Mouse (Mus musculus) neural tube, embryonic 12.5 days (tissue): ENCODE measurements around the gene Uqcr10. TPM values are rescaled to one million over a fixed set of nuclear protein-coding genes. Genes with fewer than 3 reads are reported as not detected.

Experiments used
- ATAC-seq: fragments of 200-750 bp; cut with Nextera tagmentation; 2 replicates; pipeline ENCODE4 v1.8.0; 2017; ENCODE audit warnings: low read depth, mild to moderate bottlenecking, moderate TSS enrichment, moderate library complexity; ENCODE audit not compliant: low FRiP score
- H3K27ac ChIP-seq: fragments of 300-500 bp; sonication (generic); 2 replicates; pipeline ENCODE4 v1.5.1; 2016
- H3K27me3 ChIP-seq: fragments of 300-500 bp; sonication (generic); replicated peaks from 2 replicates; pipeline ENCODE4 v1.6.1; 2016; ENCODE audit warnings: mild to moderate bottlenecking
- H3K36me3 ChIP-seq: fragments of 300-500 bp; sonication (generic); 2 replicates; pipeline ENCODE4 v1.6.1; 2016; ENCODE audit warnings: mild to moderate bottlenecking
- H3K4me1 ChIP-seq: fragments of 300-500 bp; sonication (generic); 2 replicates; pipeline ENCODE4 v1.6.1; 2016
- H3K4me2 ChIP-seq: fragments of 300-500 bp; sonication (generic); replicated peaks from 2 replicates; pipeline ENCODE4 v1.6.1; 2016; ENCODE audit warnings: mild to moderate bottlenecking
- H3K4me3 ChIP-seq: fragments of 300-500 bp; sonication (generic); 2 replicates; pipeline ENCODE4 v1.5.1; 2016
- H3K9ac ChIP-seq: fragments of 300-500 bp; sonication (generic); 2 replicates; pipeline ENCODE4 v1.6.1; 2016; ENCODE audit warnings: mild to moderate bottlenecking
- H3K9me3 ChIP-seq: fragments of 300-500 bp; sonication (generic); 2 replicates; pipeline ENCODE4 v1.6.1; 2016; ENCODE audit warnings: mild to moderate bottlenecking
- WGBS: fragments of 180-500 bp; shearing (Covaris S2); methylation state at CpG from one replicate; pipeline ENCODE4 v1.1.7; 2016; 5-methylcytosine and 5-hydroxymethylcytosine counted together
- polyA plus RNA-seq: library from polyadenylated mRNA; unstranded; fragments of >200 nt; fragmentation: Nextera tagmentation; extraction: Ambion mirVana; gene quantifications from 2 replicates; pipeline ENCODE4 v1.2.1, GENCODE M21; 2016

The Uqcr10 gene
- polyA plus RNA-seq, 1 experiment from 2014 or later, result 518 TPM

DNA sequence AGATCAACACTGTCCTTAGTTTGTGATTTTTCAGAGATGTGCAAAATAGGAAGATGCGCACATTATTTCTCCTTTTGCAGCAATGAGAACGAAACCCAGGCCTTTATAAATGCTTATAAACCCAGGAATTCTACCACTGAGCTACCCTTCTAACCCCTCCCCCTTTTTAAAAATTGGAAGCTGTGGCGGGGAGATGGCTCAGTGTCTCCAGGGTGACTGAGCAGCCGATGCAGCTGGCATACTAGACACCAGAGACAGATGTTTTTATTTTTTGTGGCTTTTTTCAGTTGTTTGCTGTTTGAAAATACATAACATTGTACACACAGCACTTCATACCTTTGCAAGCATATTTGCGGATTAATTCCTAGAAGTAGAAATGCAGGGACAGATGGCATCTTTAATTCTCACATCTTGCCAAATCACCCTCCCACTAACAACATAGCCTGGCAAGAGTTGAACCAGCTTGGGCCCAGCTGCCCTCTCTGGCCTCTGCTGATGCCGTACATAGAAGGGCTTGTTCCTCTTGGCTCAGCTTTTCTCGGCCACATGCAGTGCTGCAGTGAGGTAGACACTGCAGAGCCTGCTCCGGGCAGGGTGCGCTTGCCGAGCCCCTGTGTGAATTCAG, 42.2 kb downstream of the Uqcr10 start:
- ATAC-seq, result no peak
- no peak overlapping the region for H3K27ac ChIP-seq
- WGBS, result 86% methylated on average over 10 of the region's 10 CpGs
- H3K9me3 ChIP-seq, result no peaks in the 10 kb centered on the region
- H3K27me3 ChIP-seq, result no peaks in the 10 kb centered on the region
- no peaks in the 10 kb centered on the region for H3K4me1 ChIP-seq
- no peak overlapping the region for H3K4me2 ChIP-seq
- H3K4me3 ChIP-seq, result no peak overlapping the region
- H3K36me3 ChIP-seq, result peaks cover 50% of the 10 kb centered on the region
- H3K9ac ChIP-seq, result 0 out of 2 replicates have a peak overlapping the region, but pooled peaks have one; percentile 0

DNA sequence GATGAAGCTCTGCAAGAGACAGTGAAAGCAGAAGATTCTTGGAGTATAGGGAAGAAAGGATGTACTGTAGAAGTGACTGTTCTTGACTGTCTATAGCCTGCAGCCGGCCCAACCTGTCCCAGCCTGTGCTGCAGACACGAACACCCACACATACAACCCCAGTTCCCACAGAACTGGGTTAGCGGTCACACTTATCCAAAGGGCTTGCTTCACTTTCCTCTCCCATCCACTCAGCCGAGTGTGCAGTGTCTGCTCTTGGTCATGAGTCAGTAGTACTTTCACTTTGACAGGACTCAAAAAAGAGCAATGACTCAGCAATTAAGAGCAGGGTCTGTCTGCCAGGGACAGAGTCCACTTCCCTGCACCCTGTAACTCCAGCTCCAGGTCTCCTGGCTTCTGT, 42.8 kb downstream of the Uqcr10 start:
- no peaks in the 10 kb centered on the region for H3K4me1 ChIP-seq
- no peaks in the 10 kb centered on the region for H3K9me3 ChIP-seq
- H3K4me3 ChIP-seq, result no peak overlapping the region
- ATAC-seq, result no peak
- WGBS, result 87% methylated on average over 4 of the region's 4 CpGs
- peaks cover 51% of the 10 kb centered on the region for H3K36me3 ChIP-seq
- H3K27me3 ChIP-seq, result no peaks in the 10 kb centered on the region
- 0 out of 2 replicates have a peak overlapping the region, but pooled peaks have one; percentile 0 for H3K9ac ChIP-seq
- no peak overlapping the region for H3K27ac ChIP-seq
- H3K4me2 ChIP-seq, result no peak overlapping the region

DNA sequence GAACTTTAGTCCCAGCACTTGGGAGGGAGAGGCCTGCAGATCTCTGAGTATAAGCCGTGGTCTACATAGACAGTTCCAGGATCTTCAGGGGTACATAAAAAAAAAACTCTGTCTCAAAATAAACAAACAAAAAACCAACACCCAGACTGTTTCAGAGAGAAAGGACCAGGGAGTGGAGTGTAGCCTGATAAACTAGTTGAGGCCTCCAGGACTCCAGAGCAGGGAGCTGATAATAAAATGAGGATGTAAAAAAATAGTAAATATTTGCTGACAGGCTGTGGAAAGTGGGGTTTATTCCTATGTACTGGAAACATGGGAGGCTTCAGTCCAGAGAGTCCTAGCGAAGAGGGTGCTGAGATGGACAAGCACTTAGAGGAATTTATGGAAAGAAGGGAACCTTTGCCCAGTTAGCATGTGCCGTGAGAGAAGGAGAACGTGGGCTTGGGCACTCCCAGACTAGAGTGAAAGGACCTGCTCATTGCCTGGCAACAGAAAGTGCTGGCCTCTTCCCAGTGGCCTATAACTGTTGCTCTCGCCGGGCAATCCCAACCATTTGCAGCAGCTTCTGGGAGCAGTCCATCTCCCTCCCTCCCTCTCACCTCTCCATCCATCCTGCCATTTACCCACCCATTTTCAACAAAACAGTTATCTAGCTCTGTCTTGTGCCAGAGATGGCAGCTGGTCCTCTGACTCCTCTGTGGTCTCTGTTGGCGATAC, 43.7 kb downstream of the Uqcr10 start:
- Histone ChIP-seq H3K4me2 (no peak overlapping the region), H3K9ac (no peak overlapping the region), H3K27me3 (no peaks in the 10 kb centered on the region), H3K4me3 (no peak overlapping the region), H3K27ac (no peak overlapping the region), H3K4me1 (no peaks in the 10 kb centered on the region), H3K9me3 (no peaks in the 10 kb centered on the region), H3K36me3 (peaks cover 54% of the 10 kb centered on the region)
- ATAC-seq, result no peak
- WGBS, result 83% methylated on average over 7 of the region's 7 CpGs

DNA sequence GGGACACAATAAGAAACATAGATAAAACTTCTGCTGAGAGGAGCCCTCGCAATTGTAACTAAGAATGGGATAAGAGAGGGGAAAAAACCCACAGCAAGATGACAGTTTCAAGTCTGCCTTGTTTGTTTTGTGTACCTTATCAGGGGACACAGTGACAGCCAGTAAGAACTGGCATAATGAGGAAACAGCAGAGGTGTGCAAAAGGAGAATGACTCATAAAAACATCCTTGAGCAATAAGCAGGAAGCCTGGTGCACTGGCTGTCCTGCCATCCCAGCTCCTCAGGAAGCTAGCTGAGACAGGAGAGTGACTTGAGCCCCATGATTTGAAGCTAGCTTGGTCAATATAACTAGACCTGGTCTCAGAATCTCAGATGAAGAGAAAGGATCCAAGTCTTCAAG, 44.3 kb downstream of the Uqcr10 start:
- ATAC-seq, result no peak
- peaks cover 61% of the 10 kb centered on the region for H3K36me3 ChIP-seq
- WGBS, result 83% methylated on average over 1 of the region's 1 CpGs
- no peak overlapping the region for H3K9ac ChIP-seq
- no peak overlapping the region for H3K27ac ChIP-seq
- no peaks in the 10 kb centered on the region for H3K9me3 ChIP-seq
- no peak overlapping the region for H3K4me3 ChIP-seq
- no peaks in the 10 kb centered on the region for H3K4me1 ChIP-seq
- H3K27me3 ChIP-seq, result no peaks in the 10 kb centered on the region
- no peak overlapping the region for H3K4me2 ChIP-seq

Other genes starting within 250 kb of the Uqcr10 start
- gene Mtmr3, start 109.5 kb downstream of the Uqcr10 start, polyA plus RNA-seq, result 38.3 and 42.0 TPM in 2 replicates
- not detected in 2 replicates for gene Gm11032, start 84.3 kb downstream of the Uqcr10 start, polyA plus RNA-seq
- 28.6 and 28.8 TPM in 2 replicates for gene Ascc2, start 66.6 kb downstream of the Uqcr10 start, polyA plus RNA-seq
- gene Zmat5, start 336 bp upstream of the Uqcr10 start, polyA plus RNA-seq, result 79.2 and 82.7 TPM in 2 replicates
- gene Cabp7, start 42.4 kb upstream of the Uqcr10 start, polyA plus RNA-seq, result 5.1 TPM in 2 replicates
- 77.2 and 78.4 TPM in 2 replicates for gene Nf2, start 145.2 kb upstream of the Uqcr10 start, polyA plus RNA-seq
- gene Nipsnap1, start 169.6 kb upstream of the Uqcr10 start, polyA plus RNA-seq, result 96.6 and 101 TPM in 2 replicates
- gene Thoc5, start 191.0 kb upstream of the Uqcr10 start, polyA plus RNA-seq, result 51.1 and 53.6 TPM in 2 replicates
- 3.4 and 5.4 TPM in 2 replicates for gene Nefh, start 243.7 kb upstream of the Uqcr10 start, polyA plus RNA-seq